Mouse (Mus musculus) liver, embryonic 14.5 days (tissue): ENCODE measurements at regions not wholly inside any gene's neighbourhood (a gene's known extent, or its start where the extent isn't known, plus 50 kb on each side); places are given as distances from the start of the nearest gene placed in this dataset.

Experiments used
- CTCF ChIP-seq: IDR thresholded peaks from 2 replicates; pipeline ENCODE4 v1.5.1; 2016; ENCODE audit warnings: antibody characterized with exemption, low read depth, control low read depth
- EP300 ChIP-seq: IDR thresholded peaks from 2 replicates; pipeline ENCODE4 v1.6.1; 2016; ENCODE audit warnings: antibody characterized with exemption, low read depth

- TF ChIP-seq CTCF, result no peak
- TF ChIP-seq EP300, result no peak
Observed at GRCm38 (mm10) chr19:15031483-15031882, 433.6 kb upstream of the Tle4 start.
